Mouse (Mus musculus): ENCODE results near the gene Itih3.

Itih3 gene

DNA sequence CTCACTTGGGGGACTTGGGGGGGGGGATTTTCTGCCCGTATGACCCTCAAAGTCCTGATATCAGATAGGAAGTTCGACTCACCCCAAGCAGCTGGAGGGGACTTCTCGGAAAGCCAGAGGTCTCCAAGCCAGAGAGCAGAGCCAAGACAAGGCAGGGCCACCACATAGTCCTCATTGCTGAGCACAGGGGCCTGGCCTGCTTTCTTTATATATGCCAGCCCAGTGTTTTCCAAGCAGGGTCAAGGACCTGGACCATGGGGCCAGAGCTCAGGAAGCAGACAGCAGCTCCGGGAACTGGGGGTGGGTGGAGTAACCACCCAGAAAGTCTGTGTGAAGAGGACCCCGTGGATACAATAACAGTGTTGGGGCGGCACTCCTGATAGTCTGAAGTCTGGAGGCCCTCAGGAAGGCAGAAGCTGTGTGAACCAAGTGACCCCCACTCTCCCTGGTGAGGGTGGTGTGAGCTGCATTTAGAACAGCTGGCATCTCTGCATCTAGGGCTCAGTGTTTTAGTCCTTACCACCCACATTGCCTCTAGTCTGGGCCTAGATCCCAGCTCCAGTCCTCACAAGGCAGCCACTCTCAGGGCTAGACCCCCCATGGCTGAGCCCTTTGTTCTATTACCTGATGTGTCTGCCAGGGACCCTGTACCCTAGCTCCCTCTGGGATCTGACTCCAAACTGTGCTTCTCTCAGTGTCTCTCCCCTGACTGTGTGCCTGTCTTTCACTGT is at the start of gene Itih3:
TSS of gene Itih3 (minus strand) at position 386 of the 731 bp plus-strand sequence.
- no peak for DNase-seq (ENCODE audit: low read depth, low spot score)

- DNase-seq (ENCODE audit: low read depth, low spot score): no peak
These were observed 36.8 kb upstream of the Itih3 start for GRCm38 (mm10) chr14:30960366-30960765.

- no peak for DNase-seq (ENCODE audit: low read depth, low spot score)
These were observed 35.5 kb upstream of the Itih3 start for GRCm38 (mm10) chr14:30959031-30959430.

GRCm38 (mm10) chr14:30958517-30958916 is 35.0 kb upstream of the Itih3 start:
- DNase-seq (ENCODE audit: low read depth, low spot score): no peak

DNA sequence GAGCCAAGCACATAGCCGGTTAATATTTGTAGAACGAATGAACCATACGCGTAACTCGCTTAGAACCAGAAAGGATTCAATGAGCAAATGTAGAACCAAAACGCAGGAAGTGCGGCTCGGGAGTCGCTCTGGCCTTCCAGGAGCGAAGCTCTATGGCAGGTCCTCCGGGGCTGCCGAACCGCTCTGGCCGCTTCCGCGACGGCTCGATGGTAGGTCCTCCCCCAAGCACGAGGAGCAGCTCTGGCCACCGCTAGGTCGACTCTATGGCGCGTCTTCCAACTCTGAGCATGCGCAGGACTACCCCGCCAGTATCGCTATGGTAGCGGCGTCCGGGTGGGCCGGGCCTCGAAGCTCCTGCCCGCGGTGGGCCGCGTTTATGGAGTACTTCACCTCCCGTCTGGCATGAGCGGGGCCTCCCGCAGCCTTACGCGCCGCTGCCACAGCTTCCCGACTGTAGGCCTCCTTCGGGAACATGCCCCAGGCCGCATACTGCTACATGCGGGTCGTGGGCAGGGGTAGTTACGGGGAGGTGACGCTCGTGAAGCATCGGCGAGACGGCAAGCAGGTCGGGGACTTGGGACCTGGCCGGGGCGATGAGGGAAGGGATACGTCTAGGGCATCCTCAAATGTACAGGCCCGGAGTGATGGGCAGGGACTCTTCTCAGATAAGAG is 27.7 kb upstream of the Itih3 start, which contains the start of gene Nek4:
TSS of gene Nek4 (plus strand) at position 224 of the 672 bp plus-strand sequence.
- DNase-seq (ENCODE audit: low read depth, low spot score): peak; percentile 94

DNA sequence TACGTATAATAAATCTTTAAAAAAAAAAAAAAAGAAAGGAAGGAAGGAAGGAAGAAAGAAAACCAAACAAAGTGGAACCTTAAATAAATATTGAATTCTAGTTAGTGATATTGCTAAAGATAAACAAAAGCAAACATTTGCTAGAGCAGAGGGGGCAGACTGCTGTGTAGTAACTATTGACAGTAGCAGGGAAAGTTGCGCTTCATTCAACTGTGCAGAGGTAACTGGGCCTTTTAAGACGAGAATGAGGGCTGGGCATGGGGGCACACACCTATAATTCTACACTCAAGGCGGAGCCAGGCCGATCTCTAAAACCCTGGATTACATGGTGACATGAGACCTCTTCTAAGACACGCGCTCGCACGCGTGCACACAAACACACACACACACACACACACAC is 26.4 kb upstream of the Itih3 start:
- no peak for DNase-seq (ENCODE audit: low read depth, low spot score)

- DNase-seq (ENCODE audit: low read depth, low spot score): no peak
These were observed 21.2 kb upstream of the Itih3 start for GRCm38 (mm10) chr14:30944745-30945144.

DNA sequence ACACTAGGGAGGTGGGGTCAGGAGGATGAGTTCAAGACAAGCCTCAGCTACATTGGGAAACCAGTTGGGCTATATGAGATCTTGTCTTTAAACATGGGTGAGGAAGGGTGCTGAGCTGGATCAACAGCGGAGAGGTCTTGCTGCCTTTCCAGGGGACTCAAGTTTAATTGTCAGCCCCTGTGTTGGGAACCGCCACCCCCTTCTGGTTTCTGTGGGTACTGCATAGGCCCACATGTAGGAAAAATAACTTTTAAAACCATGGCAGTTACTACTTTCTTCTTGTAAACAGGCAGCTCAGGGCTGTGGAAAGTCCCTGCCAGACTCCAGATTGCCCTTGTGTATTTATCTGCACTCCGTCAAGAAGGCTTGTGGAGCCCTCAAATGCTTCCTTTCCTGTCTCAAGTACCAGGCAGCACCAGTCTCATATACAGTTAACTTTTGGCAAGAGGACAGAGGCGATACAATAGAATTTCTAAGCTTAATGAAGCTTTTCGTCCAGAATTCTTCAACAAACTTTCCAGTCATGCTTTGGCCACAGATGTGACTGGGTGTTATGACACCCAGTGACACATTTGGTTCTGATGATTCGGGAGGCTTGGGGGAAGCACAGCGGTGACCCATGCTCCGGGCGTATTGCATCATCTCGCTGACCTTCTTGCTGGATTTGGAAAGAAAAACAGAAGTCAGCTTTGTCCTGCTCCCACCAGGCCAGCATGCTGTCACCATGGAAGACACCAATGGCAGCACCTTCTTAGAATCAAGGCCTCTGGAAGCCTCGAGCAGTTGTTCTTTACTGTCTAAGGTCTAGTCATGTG is 20.5 kb upstream of the Itih3 start:
- DNase-seq (ENCODE audit: low read depth, low spot score): peak; percentile 27

DNA sequence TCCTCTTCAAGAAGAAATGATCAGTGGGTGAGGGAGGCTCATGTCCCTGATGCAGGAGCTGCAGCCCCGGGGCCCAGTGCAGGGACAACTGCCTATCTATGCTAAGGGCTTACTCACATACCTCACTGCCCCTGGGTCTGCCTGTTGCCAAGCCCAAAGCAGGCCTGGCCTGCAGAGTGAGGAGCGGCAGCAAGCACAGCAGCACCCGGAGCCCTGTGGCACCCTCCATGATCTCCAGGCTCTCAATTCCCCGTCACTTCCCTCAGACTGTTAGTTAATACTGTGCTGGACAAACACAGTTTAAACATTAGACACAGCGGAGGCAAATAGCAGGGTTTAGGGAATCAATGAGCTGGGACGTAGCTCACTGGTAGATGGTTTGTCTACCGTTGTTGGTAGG is 19.5 kb upstream of the Itih3 start, which contains the start of gene Itih1:
TSS of gene Itih1 (minus strand) at position 252 of the 400 bp plus-strand sequence.
- no peak for DNase-seq (ENCODE audit: low read depth, low spot score)

- no peak for DNase-seq (ENCODE audit: low read depth, low spot score)
These were observed 18.7 kb upstream of the Itih3 start for GRCm38 (mm10) chr14:30942254-30942653.

- no peak for DNase-seq (ENCODE audit: low read depth, low spot score)
These were observed 9.8 kb upstream of the Itih3 start for GRCm38 (mm10) chr14:30933351-30933750.

- DNase-seq (ENCODE audit: low read depth, low spot score): no peak
These were observed 6.8 kb upstream of the Itih3 start for GRCm38 (mm10) chr14:30930386-30930785.

GRCm38 (mm10) chr14:30925492-30925891 is 1.9 kb upstream of the Itih3 start:
- no peak for DNase-seq (ENCODE audit: low read depth, low spot score)

DNA sequence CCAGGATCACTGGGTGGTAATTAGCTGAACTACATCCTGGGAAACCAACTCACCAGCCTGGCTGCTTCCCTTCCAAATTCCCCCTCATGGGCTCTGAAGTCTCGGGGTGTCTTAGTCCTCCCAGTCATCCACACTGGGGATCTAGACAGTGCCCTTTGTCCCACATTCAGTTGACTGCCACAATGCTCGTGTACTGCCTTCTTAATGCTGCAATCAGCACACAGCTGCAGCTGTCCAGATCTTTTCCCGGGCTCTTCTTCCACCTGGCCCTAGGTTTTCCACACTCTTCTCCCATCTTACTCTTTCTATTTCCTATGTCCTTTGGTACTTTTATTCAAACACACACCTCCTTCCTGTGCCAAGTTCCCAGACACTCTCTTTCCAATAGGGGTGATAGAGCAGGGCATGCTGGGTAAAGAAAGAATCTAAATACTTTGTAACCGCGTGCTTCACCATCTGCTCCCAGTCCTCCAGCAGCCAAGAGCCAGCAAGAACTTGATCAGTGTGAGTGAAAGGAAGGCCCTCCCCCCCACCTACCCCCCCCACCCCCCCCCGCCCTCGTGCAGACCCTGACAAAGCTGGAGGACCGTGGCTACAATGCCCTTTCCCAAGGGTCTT is 1.4 kb downstream of the Itih3 start:
- DNase-seq (ENCODE audit: low read depth, low spot score): no peak

- DNase-seq (ENCODE audit: low read depth, low spot score): no peak
These were observed 7.0 kb downstream of the Itih3 start for GRCm38 (mm10) chr14:30916516-30916915.

DNA sequence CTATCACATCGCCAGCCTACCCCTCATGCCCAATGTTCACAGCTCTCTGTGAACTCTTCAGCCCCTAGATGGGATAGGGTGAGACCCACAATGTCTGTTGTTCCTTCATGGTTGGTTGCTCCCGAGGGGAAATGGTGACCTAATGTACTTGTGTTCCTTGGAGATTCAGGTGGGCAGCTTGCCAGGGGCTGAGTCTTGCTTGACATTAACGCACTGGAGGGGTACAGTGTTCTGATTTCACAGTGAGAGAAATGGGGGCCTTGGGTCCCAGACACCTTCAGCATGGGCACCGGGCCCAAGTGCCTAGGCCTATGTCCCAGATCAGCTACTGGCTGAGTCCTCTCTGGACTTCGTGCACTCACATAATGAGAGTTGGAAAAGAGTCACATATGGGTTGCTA is 10.2 kb downstream of the Itih3 start:
- DNase-seq (ENCODE audit: low read depth, low spot score): no peak

- no peak for DNase-seq (ENCODE audit: low read depth, low spot score)
These were observed 10.9 kb downstream of the Itih3 start for GRCm38 (mm10) chr14:30912641-30913040.

DNA sequence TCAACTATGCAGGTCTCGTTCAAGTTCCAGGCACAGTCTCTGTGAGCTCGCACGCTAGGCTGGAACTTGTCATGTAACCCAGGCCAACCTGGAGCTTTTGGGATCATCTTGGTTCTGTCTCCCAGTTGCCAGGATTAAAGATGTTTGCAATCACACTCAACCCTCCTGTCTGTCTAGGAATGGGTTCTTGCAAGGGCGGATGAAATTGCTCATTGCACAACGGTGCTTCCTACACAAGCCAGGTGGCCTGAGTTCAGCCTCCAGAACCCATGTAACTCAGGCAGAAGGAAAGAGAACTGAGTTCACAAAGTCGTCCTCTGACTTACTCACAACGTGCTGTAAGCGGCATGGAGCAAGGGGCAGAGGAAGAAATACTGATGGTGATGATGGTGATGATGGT is 12.4 kb downstream of the Itih3 start:
- no peak for DNase-seq (ENCODE audit: low read depth, low spot score)

DNA sequence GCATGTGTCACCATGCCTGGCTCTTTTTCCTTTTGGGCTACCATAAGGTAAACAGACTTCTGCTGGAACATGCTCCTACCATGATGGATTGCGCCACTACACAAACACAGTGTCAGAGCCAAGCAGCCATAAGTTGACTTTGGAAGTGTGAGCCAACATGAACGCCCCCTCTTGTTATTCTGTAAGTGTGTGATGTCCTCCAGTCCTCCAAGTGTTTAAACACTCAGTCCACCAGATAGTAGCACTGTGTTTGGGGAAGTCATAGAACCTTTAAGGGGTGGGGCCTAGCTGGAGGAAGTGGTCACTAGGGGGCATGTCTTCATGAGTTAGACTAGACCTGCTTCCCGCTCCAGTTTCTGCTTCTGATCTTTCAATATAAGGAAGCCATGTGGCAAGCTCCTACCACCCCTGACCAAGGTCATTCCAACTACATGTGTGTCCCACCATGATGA is 15.7 kb downstream of the Itih3 start:
- no peak for DNase-seq (ENCODE audit: low read depth, low spot score)

DNA sequence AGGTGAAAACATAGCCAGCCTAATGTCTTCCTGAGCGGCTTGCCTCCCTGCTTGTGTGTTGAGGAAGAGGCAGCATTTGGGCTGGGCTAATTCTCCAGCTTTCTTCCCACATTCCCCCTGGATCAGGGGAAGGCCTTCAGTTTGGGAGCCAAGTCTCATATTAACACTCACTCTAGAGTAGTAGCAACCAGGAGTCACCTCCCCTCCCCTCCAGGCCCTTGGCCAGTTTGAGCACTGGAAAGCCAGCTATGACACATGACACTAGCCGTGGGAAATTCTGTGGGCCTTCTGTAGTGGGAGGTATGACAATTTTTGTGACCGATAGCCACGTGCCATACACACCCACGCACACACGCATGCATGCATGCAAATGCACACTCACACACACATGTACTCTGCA is 17.6 kb downstream of the Itih3 start:
- no peak for DNase-seq (ENCODE audit: low read depth, low spot score)

DNA sequence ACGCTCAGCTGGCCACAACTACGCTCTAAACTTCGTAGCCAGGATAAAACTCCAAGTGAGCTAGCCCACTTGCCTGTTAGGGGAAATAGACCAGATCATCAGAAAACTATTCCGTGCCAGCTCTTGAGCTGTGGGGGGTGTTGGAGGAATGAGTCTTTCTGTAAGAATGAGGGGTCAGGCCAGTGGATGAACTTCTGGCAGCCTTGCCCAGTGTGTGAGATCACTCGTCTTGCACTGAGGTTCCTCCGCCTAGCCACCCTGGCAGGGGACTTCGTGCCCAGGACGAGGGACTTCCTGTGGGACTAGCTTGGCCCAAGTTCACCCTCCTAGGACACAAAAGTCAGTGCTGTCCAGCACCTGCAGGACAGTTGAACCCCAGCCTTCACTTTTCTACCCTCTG is 19.3 kb downstream of the Itih3 start:
- no peak for DNase-seq (ENCODE audit: low read depth, low spot score)

GRCm38 (mm10) chr14:30903036-30903435 is 20.5 kb downstream of the Itih3 start:
- no peak for DNase-seq (ENCODE audit: low read depth, low spot score)
